Mouse (Mus musculus): ENCODE measurements around the gene Anapc7. TPM values are rescaled to one million over a fixed set of nuclear protein-coding genes. Genes with fewer than 3 reads are reported as not detected.

Gene Anapc7
- polyA plus RNA-seq, 1 experiment: 38.0 TPM

DNA sequence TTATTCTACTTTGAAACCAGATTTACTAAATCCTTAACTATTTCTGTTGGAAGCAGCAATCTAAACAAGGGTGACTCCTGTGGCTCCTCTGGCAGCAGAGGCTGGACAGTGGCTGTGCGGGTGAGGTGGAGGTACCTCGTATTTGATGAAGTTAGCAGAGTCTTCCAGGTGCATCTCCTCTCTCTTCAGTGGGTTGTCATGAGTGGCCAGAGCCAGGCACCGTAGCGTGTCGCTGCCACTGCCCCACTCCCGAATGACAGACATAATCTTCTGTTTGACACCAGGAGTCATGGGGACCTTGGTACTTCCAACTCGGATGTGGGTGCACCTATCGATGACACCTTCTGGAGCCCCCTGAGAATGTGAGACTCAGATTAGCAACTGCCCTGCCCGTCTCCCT lies 39.9 kb downstream of the Anapc7 start:
- TF ChIP-seq CTCF (IDR thresholded peaks at IDR 0.05; ENCODE audit: borderline replicate concordance, insufficient read depth, low read depth, low read length): no peak
- no peak for TF ChIP-seq POLR2A (IDR thresholded peaks at IDR 0.05; ENCODE audit: borderline replicate concordance, insufficient read depth, low read length)
- Histone ChIP-seq H3K27ac (ENCODE audit: insufficient read depth, low read length) (0 out of 2 replicates have a peak overlapping the region, but pooled peaks have one; percentile 17), H3K27me3 (ENCODE audit: control insufficient read depth, insufficient read depth, low read length) (no peaks in the 10 kb centered on the region), H3K4me3 (replicated peaks; ENCODE audit: insufficient read depth, low read depth, low read length) (no peak overlapping the region), H3K4me1 (ENCODE audit: control insufficient read depth, insufficient read depth, low read length) (peaks cover 35% of the 10 kb centered on the region)
- 84% methylated on average over 9 of the region's 9 CpGs for WGBS
- DNase-seq: no peak

DNA sequence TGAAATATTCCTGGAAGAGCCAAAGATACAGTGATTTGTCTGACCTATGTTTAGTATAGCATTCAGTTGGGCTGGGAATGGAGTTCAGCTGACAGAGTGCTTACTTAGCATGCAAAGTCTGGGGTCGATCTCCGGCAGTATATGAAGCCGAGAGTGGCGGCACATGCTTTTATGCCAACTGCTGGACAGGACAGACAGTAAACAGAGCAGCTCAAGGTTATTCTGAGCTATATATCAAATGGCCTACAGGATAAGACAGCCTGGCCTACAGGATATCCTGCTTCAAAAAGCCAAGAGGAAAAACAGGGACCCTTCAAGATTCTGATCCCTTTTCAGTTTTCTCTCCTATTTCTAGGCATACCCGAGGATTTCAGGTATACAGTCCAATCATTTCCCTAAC lies 50.2 kb downstream of the Anapc7 start:
- WGBS: 72% methylated on average over 5 of the region's 5 CpGs

DNA sequence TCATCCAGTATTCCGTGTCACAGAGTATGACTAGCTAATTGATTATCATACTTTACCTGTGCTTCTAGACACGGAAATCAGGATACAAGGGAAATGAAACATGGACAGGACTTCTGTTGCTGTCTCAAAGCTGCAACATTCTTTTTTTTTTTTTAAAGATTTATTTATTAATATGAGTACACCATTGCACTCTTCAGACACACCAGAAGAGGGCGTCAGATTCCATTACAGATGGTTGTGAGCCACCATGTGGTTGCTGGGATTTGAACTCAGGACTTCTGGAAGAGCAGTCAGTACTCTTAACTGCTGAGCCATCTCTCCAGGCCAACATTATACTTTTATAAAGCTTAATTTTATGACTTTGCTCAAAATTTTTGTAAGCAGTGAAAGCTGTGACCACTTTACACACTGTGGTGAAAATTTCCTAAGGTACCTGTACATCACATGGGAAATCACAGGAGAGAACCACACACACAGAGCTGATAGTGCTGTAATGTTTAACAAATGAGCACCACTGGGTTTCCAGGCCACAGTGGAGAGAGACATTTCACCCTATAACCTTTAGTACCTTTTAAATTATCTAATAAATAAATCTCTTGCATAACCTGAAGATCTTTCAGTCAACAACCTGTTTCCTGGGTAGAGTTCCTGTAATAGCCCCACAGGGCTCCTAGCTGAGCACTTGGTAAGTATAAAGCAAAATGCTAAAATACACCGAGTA lies 53.3 kb downstream of the Anapc7 start:
- H3K27me3 ChIP-seq (ENCODE audit: control insufficient read depth, insufficient read depth, low read length): no peaks in the 10 kb centered on the region
- TF ChIP-seq CTCF (IDR thresholded peaks at IDR 0.05; ENCODE audit: borderline replicate concordance, insufficient read depth, low read depth, low read length): no peak
- TF ChIP-seq POLR2A (IDR thresholded peaks at IDR 0.05; ENCODE audit: borderline replicate concordance, insufficient read depth, low read length): no peak
- 79% methylated on average over 4 of the region's 4 CpGs for WGBS

More for the DNA sequence above, 50.2 kb downstream of the Anapc7 start:
- TF ChIP-seq CTCF (IDR thresholded peaks at IDR 0.05; ENCODE audit: borderline replicate concordance, insufficient read depth, low read depth, low read length): no peak
- TF ChIP-seq POLR2A (IDR thresholded peaks at IDR 0.05; ENCODE audit: borderline replicate concordance, insufficient read depth, low read length): no peak
- no peak for DNase-seq
- H3K27me3 ChIP-seq (ENCODE audit: control insufficient read depth, insufficient read depth, low read length): no peaks in the 10 kb centered on the region
- H3K27ac ChIP-seq (ENCODE audit: insufficient read depth, low read length): no peak overlapping the region
- H3K4me3 ChIP-seq (replicated peaks; ENCODE audit: insufficient read depth, low read depth, low read length): no peak overlapping the region
- H3K4me1 ChIP-seq (ENCODE audit: control insufficient read depth, insufficient read depth, low read length): peaks cover 6% of the 10 kb centered on the region; the same call in 1 of the 2 replicates

DNA sequence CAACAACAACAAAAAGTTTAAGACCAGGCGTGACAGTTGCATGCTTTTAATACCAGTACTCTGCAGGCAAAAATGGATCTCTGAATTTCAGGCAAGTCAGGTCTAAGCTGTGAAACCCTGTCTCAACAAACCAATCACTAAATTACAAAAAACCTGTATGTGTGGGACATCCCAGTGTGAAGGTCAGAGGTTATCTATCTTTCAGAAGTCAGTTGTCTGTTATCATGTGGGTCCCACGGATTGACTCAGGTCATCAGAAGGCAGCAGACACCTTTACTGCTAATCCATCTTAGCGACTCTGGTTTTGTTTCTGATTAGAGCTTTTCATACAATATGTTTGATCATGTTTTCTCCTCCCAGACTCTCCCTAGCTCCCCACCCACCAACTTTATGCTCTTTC lies 54.6 kb downstream of the Anapc7 start:
- Histone ChIP-seq H3K4me3 (replicated peaks; ENCODE audit: insufficient read depth, low read depth, low read length) (no peak overlapping the region), H3K27me3 (ENCODE audit: control insufficient read depth, insufficient read depth, low read length) (no peaks in the 10 kb centered on the region), H3K4me1 (ENCODE audit: control insufficient read depth, insufficient read depth, low read length) (peaks cover 4% of the 10 kb centered on the region; the same call in 1 of the 2 replicates), H3K27ac (ENCODE audit: insufficient read depth, low read length) (no peak overlapping the region)
- no peak for TF ChIP-seq POLR2A (IDR thresholded peaks at IDR 0.05; ENCODE audit: borderline replicate concordance, insufficient read depth, low read length)
- TF ChIP-seq CTCF (IDR thresholded peaks at IDR 0.05; ENCODE audit: borderline replicate concordance, insufficient read depth, low read depth, low read length): no peak
- WGBS: 75% methylated on average over 3 of the region's 3 CpGs
- no peak for DNase-seq

More for the DNA sequence above, 53.3 kb downstream of the Anapc7 start:
- Histone ChIP-seq H3K4me1 (ENCODE audit: control insufficient read depth, insufficient read depth, low read length) (peaks cover 4% of the 10 kb centered on the region; the same call in 1 of the 2 replicates), H3K4me3 (replicated peaks; ENCODE audit: insufficient read depth, low read depth, low read length) (no peak overlapping the region), H3K27ac (ENCODE audit: insufficient read depth, low read length) (no peak overlapping the region)
- DNase-seq: no peak

DNA sequence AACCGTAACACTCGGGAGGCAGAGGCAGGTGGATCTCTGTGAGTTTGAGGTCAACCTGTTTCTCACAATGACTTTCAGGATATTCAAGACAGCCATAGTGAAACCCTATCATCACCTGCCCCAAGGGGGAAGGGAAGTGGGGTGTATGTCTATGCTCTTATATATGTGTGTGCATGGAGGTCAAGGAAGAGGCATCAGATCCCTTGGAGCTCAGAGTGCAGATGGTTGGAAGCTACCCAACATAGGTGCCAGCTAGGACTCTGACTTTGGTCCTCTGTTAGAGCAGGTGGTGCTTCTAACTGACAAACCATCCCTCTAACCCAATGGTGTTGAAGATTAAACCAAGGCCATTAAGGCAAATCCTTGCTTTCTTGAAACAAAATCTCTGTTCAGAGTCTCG lies 56.0 kb downstream of the Anapc7 start:
- DNase-seq: peak in 1 of 2 experiments; percentile 44
- Histone ChIP-seq H3K4me1 (ENCODE audit: control insufficient read depth, insufficient read depth, low read length) (peaks cover 4% of the 10 kb centered on the region; the same call in 1 of the 2 replicates), H3K4me3 (replicated peaks; ENCODE audit: insufficient read depth, low read depth, low read length) (no peak overlapping the region), H3K27ac (ENCODE audit: insufficient read depth, low read length) (no peak overlapping the region), H3K27me3 (ENCODE audit: control insufficient read depth, insufficient read depth, low read length) (no peaks in the 10 kb centered on the region)
- no peak for TF ChIP-seq POLR2A (IDR thresholded peaks at IDR 0.05; ENCODE audit: borderline replicate concordance, insufficient read depth, low read length)
- no peak for TF ChIP-seq CTCF (IDR thresholded peaks at IDR 0.05; ENCODE audit: borderline replicate concordance, insufficient read depth, low read depth, low read length)
- 86% methylated on average over 3 of the region's 3 CpGs for whole genome bisulfite sequencing

DNA sequence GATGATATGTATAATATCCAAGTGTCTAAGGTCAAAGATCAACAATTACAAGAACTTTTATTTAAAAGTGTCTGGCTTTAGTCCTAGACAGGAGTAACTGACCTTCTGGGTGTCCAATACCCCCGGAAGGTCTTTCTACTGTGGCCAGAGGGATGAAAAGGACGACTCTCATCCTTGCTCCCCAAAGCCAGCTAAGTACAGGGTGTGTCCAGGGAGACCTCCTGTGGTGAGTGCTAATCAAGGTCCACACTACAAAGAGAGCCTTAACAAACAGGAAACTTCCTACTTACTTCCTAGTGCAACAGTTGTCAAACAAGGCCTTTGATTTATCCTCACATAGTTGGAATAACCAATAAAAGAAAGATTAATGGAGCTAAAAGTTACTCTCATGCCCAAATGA lies 57.6 kb downstream of the Anapc7 start:
- WGBS: 47% methylated on average over 2 of the region's 2 CpGs
- Histone ChIP-seq H3K4me3 (replicated peaks; ENCODE audit: insufficient read depth, low read depth, low read length) (no peak overlapping the region), H3K4me1 (ENCODE audit: control insufficient read depth, insufficient read depth, low read length) (peaks cover 4% of the 10 kb centered on the region; the same call in 1 of the 2 replicates), H3K27me3 (ENCODE audit: control insufficient read depth, insufficient read depth, low read length) (no peaks in the 10 kb centered on the region), H3K27ac (ENCODE audit: insufficient read depth, low read length) (no peak overlapping the region)
- DNase-seq: no peak
- no peak for TF ChIP-seq POLR2A (IDR thresholded peaks at IDR 0.05; ENCODE audit: borderline replicate concordance, insufficient read depth, low read length)
- TF ChIP-seq CTCF (IDR thresholded peaks at IDR 0.05; ENCODE audit: borderline replicate concordance, insufficient read depth, low read depth, low read length): no peak

DNA sequence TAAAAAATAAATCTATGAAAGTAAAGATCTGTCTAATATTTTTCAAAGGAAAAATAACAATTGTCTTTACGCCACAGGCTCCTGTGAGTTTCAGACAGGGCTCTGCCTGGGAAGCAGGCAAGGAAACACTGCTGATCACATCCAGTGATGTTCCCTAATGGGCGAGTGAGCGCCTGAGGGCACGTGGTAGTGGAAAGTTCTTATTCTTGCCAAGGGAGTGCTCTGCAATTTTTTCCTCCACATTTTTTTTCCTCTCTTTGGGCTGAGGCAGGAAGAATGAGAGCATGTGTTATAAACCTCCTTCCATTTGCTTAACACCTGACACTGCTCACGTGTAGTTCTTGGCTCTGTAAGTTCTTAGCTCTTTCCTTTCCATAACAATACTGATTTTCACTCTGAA lies 60.4 kb downstream of the Anapc7 start:
- DNase-seq: no peak
- TF ChIP-seq CTCF (IDR thresholded peaks at IDR 0.05; ENCODE audit: borderline replicate concordance, insufficient read depth, low read depth, low read length): no peak
- TF ChIP-seq POLR2A (IDR thresholded peaks at IDR 0.05; ENCODE audit: borderline replicate concordance, insufficient read depth, low read length): no peak
- no peak overlapping the region for H3K4me3 ChIP-seq (replicated peaks; ENCODE audit: insufficient read depth, low read depth, low read length)
- no peak overlapping the region for H3K27ac ChIP-seq (ENCODE audit: insufficient read depth, low read length)
- WGBS: 24% methylated on average over 5 of the region's 5 CpGs
- peaks cover 3% of the 10 kb centered on the region; the same call in 1 of the 2 replicates for H3K4me1 ChIP-seq (ENCODE audit: control insufficient read depth, insufficient read depth, low read length)
- H3K27me3 ChIP-seq (ENCODE audit: control insufficient read depth, insufficient read depth, low read length): no peaks in the 10 kb centered on the region

Measured in cerebellum, adult 2 months (tissue).